Mouse (Mus musculus) forebrain, embryonic 16.5 days (tissue): ENCODE measurements around the gene Suz12. TPM values are rescaled to one million over a fixed set of nuclear protein-coding genes. Genes with fewer than 3 reads are reported as not detected.
"Not testable (repeated sequence)": the region's sequence is repeated elsewhere in the genome, so short reads cannot be mapped to it uniquely, and the experiment has no call there.

Source experiments
- ATAC-seq: fragments of 200-750 bp; cut with Nextera tagmentation; 2 replicates; pipeline ENCODE4 v1.8.0; 2017; ENCODE audit warnings: mild to moderate bottlenecking, moderate library complexity
- H3K27ac ChIP-seq: fragments of 300-500 bp; sonication (generic); 2 replicates; pipeline ENCODE4 v1.5.1; 2014; ENCODE audit warnings: low read length, control low read depth
- H3K27me3 ChIP-seq: fragments of 300-500 bp; sonication (generic); replicated peaks from 2 replicates; pipeline ENCODE4 v1.6.1; 2014; ENCODE audit warnings: low read length; ENCODE audit not compliant: control insufficient read depth, insufficient read depth
- H3K36me3 ChIP-seq: fragments of 300-500 bp; sonication (generic); 2 replicates; pipeline ENCODE4 v1.6.1; 2014; ENCODE audit not compliant: control insufficient read depth, insufficient read depth
- H3K4me1 ChIP-seq: fragments of 300-500 bp; sonication (generic); replicated peaks from 2 replicates; pipeline ENCODE4 v1.6.1; 2014; ENCODE audit warnings: low read length; ENCODE audit not compliant: control insufficient read depth, insufficient read depth
- H3K4me2 ChIP-seq: fragments of 300-500 bp; sonication (generic); 2 replicates; pipeline ENCODE4 v1.6.1; 2014; ENCODE audit warnings: mild to moderate bottlenecking, low read length, control low read depth
- H3K4me3 ChIP-seq: fragments of 300-500 bp; sonication (generic); replicated peaks from 2 replicates; pipeline ENCODE4 v1.5.1; 2014; ENCODE audit warnings: mild to moderate bottlenecking, low read length, control low read depth
- H3K9ac ChIP-seq: fragments of 300-500 bp; sonication (generic); replicated peaks from 2 replicates; pipeline ENCODE4 v1.6.1; 2014; ENCODE audit warnings: low read depth, low read length, control low read depth
- H3K9me3 ChIP-seq: fragments of 300-500 bp; sonication (generic); 2 replicates; pipeline ENCODE4 v1.6.1; 2016; ENCODE audit warnings: low read length; ENCODE audit not compliant: control insufficient read depth
- WGBS: fragments of 180-500 bp; shearing (Covaris S2); extraction: QIAGEN DNeasy Blood & Tissue Kit; methylation state at CpG from one replicate; pipeline ENCODE4 v1.1.7; 2014; 5-methylcytosine and 5-hydroxymethylcytosine counted together
- polyA plus RNA-seq: library from polyadenylated mRNA; unstranded; fragments of >200 nt; fragmentation: Nextera tagmentation; extraction: Ambion mirVana; gene quantifications from 2 replicates; pipeline ENCODE4 v1.2.1, GENCODE M21; 2015

Suz12 gene
- polyA plus RNA-seq, 1 experiment from 2014 or later = 19.2 TPM

- H3K36me3 ChIP-seq = no peaks in the 10 kb centered on the region
- H3K27ac ChIP-seq = no peak overlapping the region
- 93% methylated on average over 4 of the region's 4 CpGs for WGBS
- H3K4me3 ChIP-seq = no peak overlapping the region
- no peaks in the 10 kb centered on the region for H3K9me3 ChIP-seq
- no peak for ATAC-seq
- H3K4me2 ChIP-seq = no peak overlapping the region
- no peak overlapping the region for H3K9ac ChIP-seq
- no peaks in the 10 kb centered on the region for H3K4me1 ChIP-seq
- no peaks in the 10 kb centered on the region for H3K27me3 ChIP-seq
Measured at GRCm38 (mm10) chr11:79986886-79987285, 6.0 kb upstream of the Suz12 start.

GRCm38 (mm10) chr11:79987896-79988295 is 5.0 kb upstream of the Suz12 start:
- no peaks in the 10 kb centered on the region for H3K36me3 ChIP-seq
- no peak overlapping the region for H3K27ac ChIP-seq
- 0 out of 2 replicates have a peak, but pooled peaks cover 4% of the 10 kb centered on the region for H3K4me1 ChIP-seq
- 92% methylated on average over 3 of the region's 3 CpGs for WGBS
- H3K4me3 ChIP-seq = no peak overlapping the region
- H3K9ac ChIP-seq = no peak overlapping the region
- no peak for ATAC-seq
- H3K27me3 ChIP-seq = no peaks in the 10 kb centered on the region
- H3K9me3 ChIP-seq = no peaks in the 10 kb centered on the region
- no peak overlapping the region for H3K4me2 ChIP-seq

GRCm38 (mm10) chr11:79990120-79990519 is 2.8 kb upstream of the Suz12 start:
- Histone ChIP-seq H3K27ac (no peak overlapping the region), H3K9me3 (no peaks in the 10 kb centered on the region), H3K27me3 (no peaks in the 10 kb centered on the region), H3K9ac (no peak overlapping the region), H3K36me3 (no peaks in the 10 kb centered on the region), H3K4me1 (peaks cover 5% of the 10 kb centered on the region), H3K4me2 (no peak overlapping the region), H3K4me3 (no peak overlapping the region)
- WGBS = 98% methylated on average over 2 of the region's 2 CpGs
- no peak for ATAC-seq

- no peaks in the 10 kb centered on the region for H3K27me3 ChIP-seq
- H3K9me3 ChIP-seq = no peaks in the 10 kb centered on the region
- H3K36me3 ChIP-seq = no peaks in the 10 kb centered on the region
- WGBS = 95% methylated on average over 5 of the region's 5 CpGs
- no peak for ATAC-seq
- H3K4me3 ChIP-seq = no peak overlapping the region
- no peak overlapping the region for H3K27ac ChIP-seq
- H3K4me1 ChIP-seq = peaks cover 7% of the 10 kb centered on the region
- no peak overlapping the region for H3K9ac ChIP-seq
- H3K4me2 ChIP-seq = no peak overlapping the region
Measured at GRCm38 (mm10) chr11:79991600-79991999, 1.3 kb upstream of the Suz12 start.

GRCm38 (mm10) chr11:79992035-79992591 is 793 bp upstream of the Suz12 start:
- H3K36me3 ChIP-seq = 0 out of 2 replicates have a peak, but pooled peaks cover 2% of the 10 kb centered on the region
- H3K27ac ChIP-seq = peak overlapping the region; percentile 71
- H3K4me2 ChIP-seq = peak overlapping the region; percentile 86
- 30% methylated on average over 20 of the region's 21 CpGs for WGBS
- no peaks in the 10 kb centered on the region for H3K9me3 ChIP-seq
- H3K9ac ChIP-seq = peak overlapping the region; percentile 59
- no peak for ATAC-seq
- peaks cover 7% of the 10 kb centered on the region for H3K4me1 ChIP-seq
- H3K27me3 ChIP-seq = no peaks in the 10 kb centered on the region
- H3K4me3 ChIP-seq = peak overlapping the region; percentile 98

- H3K36me3 ChIP-seq = peaks cover 4% of the 10 kb centered on the region; the same call in 1 of the 2 replicates
- peaks cover 7% of the 10 kb centered on the region for H3K4me1 ChIP-seq
- no peaks in the 10 kb centered on the region for H3K9me3 ChIP-seq
- H3K9ac ChIP-seq = peak overlapping the region; percentile 91
- 1% methylated on average over 46 of the region's 74 CpGs for WGBS
- ATAC-seq = peak; percentile 34
- peak overlapping the region; percentile 99 for H3K27ac ChIP-seq
- H3K4me3 ChIP-seq = peak overlapping the region; percentile 98
- H3K27me3 ChIP-seq = no peaks in the 10 kb centered on the region
- peak overlapping the region; percentile 79 for H3K4me2 ChIP-seq
Measured at GRCm38 (mm10) chr11:79993356-79994270, 707 bp downstream of the Suz12 start.

- H3K27me3 ChIP-seq = no peaks in the 10 kb centered on the region
- H3K4me1 ChIP-seq = peaks cover 7% of the 10 kb centered on the region
- H3K9ac ChIP-seq = peak overlapping the region; percentile 91
- no peak for ATAC-seq
- WGBS = 2% methylated on average over 7 of the region's 7 CpGs
- peaks cover 4% of the 10 kb centered on the region; the same call in 1 of the 2 replicates for H3K36me3 ChIP-seq
- peak overlapping the region; percentile 98 for H3K4me3 ChIP-seq
- H3K4me2 ChIP-seq = peak overlapping the region; percentile 79
- no peak overlapping the region for H3K27ac ChIP-seq
- H3K9me3 ChIP-seq = no peaks in the 10 kb centered on the region
Measured at GRCm38 (mm10) chr11:79994271-79994988, 1.5 kb downstream of the Suz12 start.

GRCm38 (mm10) chr11:80016533-80016932 is 23.6 kb downstream of the Suz12 start:
- not testable (repeated sequence) for H3K27me3 ChIP-seq, ATAC-seq, H3K27ac ChIP-seq, H3K4me3 ChIP-seq, H3K9ac ChIP-seq, H3K4me1 ChIP-seq, H3K4me2 ChIP-seq, H3K9me3 ChIP-seq
- WGBS = 100% methylated on average over 3 of the region's 5 CpGs
- H3K36me3 ChIP-seq = peaks cover 34% of the 10 kb centered on the region

GRCm38 (mm10) chr11:80019792-80020191 is 26.9 kb downstream of the Suz12 start:
- WGBS = 79% methylated on average over 1 of the region's 1 CpGs
- Histone ChIP-seq H3K27me3 (no peaks in the 10 kb centered on the region), H3K9me3 (no peaks in the 10 kb centered on the region), H3K4me1 (no peaks in the 10 kb centered on the region), H3K4me3 (no peak overlapping the region), H3K4me2 (no peak overlapping the region), H3K27ac (no peak overlapping the region), H3K9ac (no peak overlapping the region), H3K36me3 (peaks cover 22% of the 10 kb centered on the region)
- ATAC-seq = no peak
